Mouse (Mus musculus): Measurements from ENCODE around the gene Psmd1.

Gene Psmd1

DNA sequence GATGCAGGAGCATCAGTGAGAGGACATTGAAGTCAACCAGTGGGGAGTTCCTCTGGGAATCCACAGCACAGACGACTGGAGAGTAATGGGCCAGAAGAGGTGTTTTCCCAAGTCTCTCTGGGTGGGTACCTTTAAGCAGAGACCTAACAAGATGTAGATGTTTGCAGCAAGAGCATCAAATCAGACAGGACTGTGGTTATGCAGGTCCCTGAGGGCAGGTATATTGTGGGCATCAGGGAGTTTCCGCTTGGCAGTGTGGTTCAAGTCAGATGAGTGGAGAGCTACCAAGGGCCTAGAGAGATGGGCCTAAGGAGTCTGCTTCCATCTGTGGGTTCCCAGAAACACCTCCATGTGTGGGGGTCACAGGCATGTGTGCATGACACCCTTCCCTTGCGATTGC lies 91.9 kb downstream of the Psmd1 start:
- no peak for DNase-seq (ENCODE audit: low spot score)

DNA sequence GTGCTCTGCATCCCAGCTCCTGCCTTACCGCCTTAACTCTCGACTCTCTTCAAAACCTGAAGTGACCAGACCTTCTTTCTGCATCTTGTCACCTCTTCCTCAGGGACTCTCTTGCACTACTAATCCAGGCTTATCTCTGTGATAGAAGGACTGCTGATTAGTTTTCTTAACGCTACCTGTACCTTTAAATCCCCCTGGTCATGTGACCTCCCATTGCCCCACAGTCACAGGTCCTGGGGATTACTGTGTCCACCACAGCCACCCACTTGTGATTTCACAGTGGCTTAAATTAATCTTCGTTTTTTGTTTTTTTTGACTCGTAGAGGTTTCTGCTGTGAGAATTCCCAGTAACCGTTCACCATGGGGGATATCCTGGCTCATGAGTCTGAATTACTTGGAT lies 92.4 kb downstream of the Psmd1 start:
- no peak for DNase-seq (ENCODE audit: low spot score)

DNA sequence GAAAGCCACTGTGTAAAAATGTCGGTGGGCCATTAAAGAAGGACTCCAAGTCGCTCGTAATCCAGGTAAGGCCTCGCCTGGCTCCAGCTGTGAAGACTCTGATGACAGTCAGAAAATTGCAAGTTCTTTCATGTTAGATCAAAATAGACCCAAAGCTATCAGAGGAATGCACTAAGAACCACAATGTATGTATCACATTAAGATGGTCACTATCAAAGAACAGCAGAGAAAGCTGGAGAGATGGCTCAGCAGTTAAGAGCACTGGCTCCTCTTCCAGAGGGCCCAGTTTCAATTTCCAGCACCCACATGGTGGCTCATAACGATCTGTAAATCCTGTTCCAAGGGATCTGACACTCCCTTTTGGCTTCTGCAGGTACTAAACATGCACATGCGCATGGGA lies 95.9 kb downstream of the Psmd1 start:
- no peak for DNase-seq (ENCODE audit: low spot score)

DNA sequence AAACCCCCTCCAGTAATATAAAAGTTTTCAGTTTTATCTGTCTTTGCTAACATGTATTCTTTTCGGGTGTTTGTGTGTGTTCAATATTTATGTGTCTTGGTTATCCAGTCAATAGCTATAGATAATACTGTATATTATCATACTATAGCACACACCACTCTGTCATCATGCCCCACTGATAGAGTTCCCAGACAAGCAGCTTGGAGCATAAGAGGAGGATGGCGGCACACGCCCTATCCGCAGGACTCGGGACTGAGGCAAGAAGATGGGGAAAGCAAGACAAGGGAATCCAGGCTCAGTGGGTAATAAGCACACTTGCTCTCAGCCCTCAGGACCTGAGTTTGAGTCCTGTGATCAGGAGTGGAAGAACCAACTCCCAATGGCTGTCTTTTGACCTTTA lies 96.3 kb downstream of the Psmd1 start:
- DNase-seq (ENCODE audit: low spot score), result no peak

DNA sequence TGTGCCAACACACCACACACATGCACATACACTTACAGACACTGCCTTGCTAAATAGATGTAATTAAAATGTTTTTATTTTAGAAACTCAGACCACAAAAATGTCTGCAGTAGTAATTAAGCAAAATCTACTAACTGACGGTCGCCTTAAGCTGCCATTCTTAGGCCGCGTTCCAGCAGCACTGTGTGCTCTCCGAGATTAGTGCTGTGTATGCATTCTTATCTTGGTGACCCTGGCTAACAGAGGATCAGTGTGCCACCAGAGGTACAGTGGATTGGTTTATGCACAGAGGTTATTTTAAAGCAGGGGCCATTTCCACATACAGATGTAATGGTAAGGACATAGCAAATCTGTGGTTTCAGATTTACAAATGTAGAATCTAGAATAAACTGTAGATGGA lies 96.9 kb downstream of the Psmd1 start:
- no peak for DNase-seq (ENCODE audit: low spot score)

DNA sequence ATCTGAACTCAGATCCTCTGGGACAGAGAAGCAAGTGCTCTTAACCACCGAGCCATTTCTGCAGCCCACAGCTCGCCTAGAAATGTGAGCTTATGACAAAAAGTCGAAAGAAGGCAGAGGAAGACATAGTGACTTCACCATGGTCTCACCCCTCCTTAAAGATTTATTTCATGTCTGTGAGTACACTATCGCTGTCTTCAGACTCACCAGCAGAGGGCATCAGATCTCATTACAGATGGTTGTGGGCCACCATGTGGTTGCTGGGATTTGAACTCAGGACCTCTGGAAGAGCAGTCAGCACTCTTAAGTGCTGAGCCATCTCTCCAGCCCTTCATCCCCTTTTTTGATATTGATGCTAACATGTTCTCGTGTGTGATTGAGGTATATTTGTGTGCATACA lies 110.4 kb downstream of the Psmd1 start:
- DNase-seq (ENCODE audit: low spot score), result no peak

DNA sequence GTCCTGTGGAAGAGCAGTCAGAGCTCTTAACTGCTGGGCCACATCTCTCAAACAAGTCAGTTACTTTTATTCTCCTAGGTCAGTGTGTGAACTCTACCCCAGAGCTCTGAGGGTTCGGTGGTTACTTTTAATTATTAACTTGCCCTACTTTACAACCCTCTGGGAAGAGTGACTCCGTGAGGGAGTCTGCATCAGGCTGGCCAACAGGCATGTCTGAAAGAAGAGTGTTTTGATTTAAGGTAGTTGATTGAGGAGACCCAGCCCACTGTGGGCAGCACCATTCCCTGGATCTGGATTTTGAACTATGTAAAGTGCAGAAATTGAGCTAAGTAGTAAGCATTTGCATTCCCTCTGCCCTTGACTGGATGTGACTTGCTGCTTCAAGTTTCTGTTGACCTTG lies 111.9 kb downstream of the Psmd1 start:
- DNase-seq (ENCODE audit: low spot score), result no peak

DNA sequence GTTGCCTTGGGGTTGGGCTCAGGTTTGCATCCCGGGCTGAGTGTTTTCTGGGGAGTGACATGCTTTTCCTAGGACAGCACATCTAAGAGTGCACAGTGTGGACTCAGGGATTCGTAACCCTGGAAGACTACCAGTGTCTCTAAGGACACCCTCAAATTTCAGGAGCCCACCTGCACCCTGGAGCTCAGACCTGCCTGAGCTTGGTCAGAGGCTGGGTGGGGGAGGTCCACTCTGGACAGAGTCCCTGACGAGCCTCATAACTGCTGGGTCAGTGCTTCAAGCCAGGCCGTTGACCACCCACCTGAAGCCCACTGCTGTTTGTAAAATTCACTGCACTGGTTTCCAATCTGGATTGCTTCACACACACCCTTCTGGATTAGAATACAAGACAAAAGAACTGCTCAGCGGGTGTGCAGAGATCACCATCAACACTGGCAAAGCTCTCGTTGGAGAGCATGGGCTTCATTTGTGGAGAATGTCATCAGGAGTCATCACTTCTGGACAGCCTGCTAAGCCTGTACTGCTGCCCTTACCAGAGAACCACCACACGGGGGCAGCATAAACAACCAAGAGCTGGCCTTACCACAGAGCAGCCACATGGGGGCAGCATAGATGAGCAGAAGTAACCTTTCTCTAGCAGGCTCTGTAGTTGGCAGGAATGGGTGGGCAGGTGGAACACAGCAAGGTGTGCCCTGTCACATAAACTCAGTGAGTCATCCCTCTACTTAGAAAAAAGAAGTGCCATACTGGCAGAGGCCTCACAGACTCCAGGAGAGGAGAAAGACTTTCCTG lies 114.5 kb downstream of the Psmd1 start:
- DNase-seq (ENCODE audit: low spot score), result peak; percentile 71

DNA sequence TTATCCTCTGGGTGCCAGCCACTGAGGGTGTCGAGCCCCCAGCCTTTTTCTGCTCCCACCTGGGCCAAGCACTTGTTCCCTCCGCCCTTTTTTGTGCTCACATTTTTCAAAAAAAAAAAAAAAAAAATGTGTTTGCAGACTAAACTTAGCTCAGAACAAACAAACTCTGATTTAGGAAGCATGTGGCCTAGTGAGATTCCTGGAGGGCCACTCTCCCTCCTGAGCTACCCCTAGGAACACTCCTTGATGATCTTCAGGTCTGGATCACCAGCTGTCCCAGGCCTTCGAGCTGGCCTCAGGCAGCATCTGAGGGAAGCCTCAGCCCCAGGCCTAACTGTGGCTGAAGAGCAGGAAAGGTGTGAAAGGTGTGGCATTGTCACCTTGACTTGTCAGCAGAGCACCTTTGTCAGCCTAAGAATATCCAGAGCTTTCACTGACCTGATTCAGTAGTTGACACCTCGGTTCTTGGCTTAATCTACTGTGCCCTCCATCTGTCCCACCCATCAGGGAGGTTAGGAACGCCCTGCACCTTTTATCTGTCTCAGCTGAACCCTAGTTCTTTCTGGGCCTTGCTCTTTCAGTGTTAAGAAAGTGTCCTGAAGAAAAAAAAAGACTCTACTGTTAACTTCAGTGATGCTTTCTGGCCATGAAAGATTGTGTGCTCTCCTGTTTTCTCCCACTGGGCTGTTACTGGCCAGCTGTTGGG lies 118.0 kb downstream of the Psmd1 start:
- DNase-seq (ENCODE audit: low spot score), result no peak

DNA sequence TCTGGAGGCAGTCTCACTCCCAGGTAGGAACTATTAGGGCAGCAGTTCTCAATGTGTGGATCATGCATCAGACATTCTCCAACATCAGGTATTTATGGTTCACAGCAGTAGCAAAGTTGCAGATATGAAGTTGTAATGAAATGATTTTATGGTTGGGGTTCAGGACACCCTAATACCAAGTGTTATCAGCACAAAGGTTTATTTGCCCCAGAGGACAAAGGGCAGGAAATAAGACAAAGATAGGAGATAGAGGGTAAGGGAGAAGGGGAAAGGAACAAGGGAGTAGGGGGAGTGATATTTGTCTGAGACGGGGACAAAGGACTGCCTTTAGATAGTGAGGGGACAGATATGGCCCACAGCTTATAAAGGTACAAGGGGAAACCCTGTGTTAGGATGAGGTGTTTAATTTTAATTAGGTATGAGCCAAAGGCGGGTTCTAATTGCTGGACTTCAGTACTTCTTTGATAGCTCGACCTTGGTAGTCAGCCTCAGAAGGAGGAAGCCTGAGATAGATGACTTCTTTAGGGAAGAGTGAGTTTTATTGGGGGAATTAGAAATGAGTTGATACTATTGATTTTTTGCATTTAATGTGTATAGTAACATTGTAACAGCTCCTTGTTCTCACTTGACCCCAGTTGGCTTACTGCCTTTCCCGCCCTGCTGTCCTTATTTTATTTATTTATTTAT lies 119.5 kb downstream of the Psmd1 start:
- DNase-seq (ENCODE audit: low spot score), result no peak

DNA sequence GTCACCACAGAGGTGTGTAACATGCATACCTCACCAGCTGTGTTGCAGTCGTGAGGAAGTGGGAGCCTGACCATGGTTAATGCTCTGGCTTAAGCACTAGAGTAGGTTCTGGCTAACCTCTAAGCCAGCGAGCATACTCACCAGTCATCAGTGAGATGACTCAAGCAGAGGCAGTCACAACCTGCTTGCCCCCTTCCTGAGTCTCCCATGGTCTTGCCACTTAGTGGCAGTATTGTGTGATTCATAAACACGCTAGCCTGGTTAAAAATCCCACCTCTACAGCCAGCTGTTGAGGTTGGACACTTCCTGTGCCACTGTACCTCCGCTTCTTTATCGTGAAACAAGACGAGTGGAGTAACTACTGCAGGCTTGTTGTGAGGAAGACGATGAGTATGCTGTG lies 122.6 kb downstream of the Psmd1 start:
- no peak for DNase-seq (ENCODE audit: low spot score)

DNA sequence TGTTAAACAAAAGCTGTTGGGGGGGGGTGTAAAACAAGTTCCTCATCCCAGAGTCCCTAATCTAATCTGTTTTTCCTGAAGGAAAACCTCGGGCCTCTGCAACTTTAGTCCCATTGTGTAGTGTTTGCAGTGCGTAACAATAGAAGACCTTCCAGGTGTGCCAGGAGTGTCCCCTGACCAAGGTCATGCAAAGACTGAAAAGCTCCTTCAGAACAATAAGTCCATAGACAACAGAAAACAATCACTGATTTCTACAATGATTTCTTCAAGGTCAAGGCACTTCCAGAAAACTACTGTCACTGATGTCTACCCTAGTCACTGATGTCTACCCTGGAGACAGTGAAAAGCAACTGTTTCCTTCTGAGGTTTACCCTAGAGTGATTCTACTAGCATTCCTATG lies 123.7 kb downstream of the Psmd1 start:
- DNase-seq (ENCODE audit: low spot score), result no peak

DNA sequence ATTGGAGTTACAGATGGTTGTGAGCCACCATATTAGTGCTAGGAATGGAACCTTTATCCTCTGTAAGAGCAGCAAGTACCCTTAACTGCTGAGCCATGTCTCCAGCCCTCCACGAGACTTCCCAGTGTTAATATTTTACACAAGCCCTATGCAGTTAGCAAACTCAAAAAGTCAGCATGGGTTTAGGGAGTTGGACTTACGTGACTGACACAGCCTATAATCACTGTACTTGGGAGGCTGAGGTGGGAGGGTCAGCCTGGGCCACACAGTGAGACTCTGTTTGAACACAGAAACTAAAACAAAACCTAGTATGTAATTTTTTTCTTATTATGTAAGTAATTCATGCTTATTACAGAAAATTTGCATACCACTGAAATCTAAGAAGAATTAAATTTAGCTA lies 124.1 kb downstream of the Psmd1 start:
- DNase-seq (ENCODE audit: low spot score), result no peak

All from ovary, postnatal 14 days (tissue).